Mouse (Mus musculus) CH12.LX (cell line): Measurements from ENCODE around the gene Pou3f1. TPM values are rescaled to one million over a fixed set of nuclear protein-coding genes. Genes with fewer than 3 reads are reported as not detected.

Experiments used
- DNase-seq: peaks from one replicate; pipeline ENCODE4 v3.0.0-alpha.2; 2013; ENCODE audit errors: extremely low read depth
- H3K27ac ChIP-seq: 2 replicates; pipeline ENCODE4 v1.5.1; 2012; ENCODE audit warnings: low read depth, mild to moderate bottlenecking, control low read depth, moderate library complexity; ENCODE audit not compliant: insufficient read depth
- H3K27me3 ChIP-seq: replicated peaks from 2 replicates; pipeline ENCODE3; 2012; ENCODE audit warnings: inconsistent platforms
- H3K36me3 ChIP-seq, 2 experiments: replicated peaks in 1 of 2; 2 replicates each; pipeline versions ENCODE3 to v1.6.1; 2012; ENCODE audit warnings: inconsistent platforms in 1 of 2, low read length in 1 of 2, mild to moderate bottlenecking in 1 of 2, mixed read lengths in 1 of 2, moderate library complexity in 1 of 2; ENCODE audit not compliant: control insufficient read depth in 1 of 2, insufficient read depth in 1 of 2
- H3K4me1 ChIP-seq, 2 experiments: 2 replicates each; pipeline ENCODE4 v1.6.1; 2012; ENCODE audit warnings: inconsistent platforms in 1 of 2, moderate library complexity in 1 of 2; ENCODE audit not compliant: insufficient read depth in 2 of 2, control insufficient read depth in 1 of 2
- H3K4me2 ChIP-seq: 2 replicates; pipeline ENCODE4 v1.6.1; 2012; ENCODE audit warnings: low read depth, mild to moderate bottlenecking, control low read depth; ENCODE audit not compliant: poor library complexity, insufficient read depth, severe bottlenecking
- H3K4me3 ChIP-seq, 3 experiments: fragments of 150-350 bp in 1 of 3; sonication (generic) in 1 of 3; replicated peaks in 1 of 3; 2 replicates each; pipeline versions ENCODE3 to v1.5.1; 2011 to 2012; ENCODE audit warnings: low read depth in 2 of 3, low read length in 2 of 3, mild to moderate bottlenecking in 2 of 3, moderate library complexity in 2 of 3, control low read depth in 1 of 3, improper control_type of control experiment in 1 of 3, inconsistent platforms in 1 of 3, mixed read lengths in 1 of 3; ENCODE audit not compliant: poor library complexity in 1 of 3
- H3K79me2 ChIP-seq: replicated peaks from 2 replicates; pipeline ENCODE4 v1.6.1; 2012; ENCODE audit warnings: mild to moderate bottlenecking, moderate library complexity; ENCODE audit not compliant: control insufficient read depth, poor library complexity, insufficient read depth, severe bottlenecking; ENCODE audit errors: extremely low read depth
- H3K9ac ChIP-seq: 2 replicates; pipeline ENCODE4 v1.6.1; 2012; ENCODE audit warnings: low read depth, mild to moderate bottlenecking, control low read depth, moderate library complexity; ENCODE audit not compliant: insufficient read depth
- H3K9me3 ChIP-seq: replicated peaks from 2 replicates; pipeline ENCODE3; 2012; ENCODE audit warnings: low read length, inconsistent platforms, mixed read lengths
- CHD2 ChIP-seq: IDR thresholded peaks from 2 replicates; pipeline ENCODE4 v1.6.1; 2011; ENCODE audit warnings: low read length, improper control_type of control experiment
- CTCF ChIP-seq, 2 experiments: IDR thresholded peaks in 1 of 2; conservative IDR thresholded peaks in 1 of 2; 2 replicates each; pipeline ENCODE4 v1.5.1; 2011 to 2012; ENCODE audit warnings: low read depth in 2 of 2, low read length in 2 of 2, improper control_type of control experiment in 1 of 2, inconsistent platforms in 1 of 2, mild to moderate bottlenecking in 1 of 2, moderate library complexity in 1 of 2
- E2F4 ChIP-seq: IDR thresholded peaks from 2 replicates; pipeline ENCODE4 v1.6.1; 2011; ENCODE audit warnings: low read depth, low read length, improper control_type of control experiment; ENCODE audit not compliant: insufficient replicate concordance
- GABPA ChIP-seq: IDR thresholded peaks from 2 replicates; pipeline ENCODE4 v1.6.1; 2012; ENCODE audit warnings: low read depth, low read length, improper control_type of control experiment, inconsistent platforms; ENCODE audit not compliant: insufficient replicate concordance
- IRF4 ChIP-seq: IDR thresholded peaks from 2 replicates; pipeline ENCODE4 v1.6.1; 2014; ENCODE audit warnings: low read depth, mild to moderate bottlenecking, inconsistent platforms, low read length, improper control_type of control experiment
- JUND ChIP-seq: conservative IDR thresholded peaks from 2 replicates; pipeline ENCODE4 v1.6.1; 2011; ENCODE audit warnings: low read depth, low read length, improper control_type of control experiment
- MAFK ChIP-seq: IDR thresholded peaks from 2 replicates; pipeline ENCODE4 v1.6.1; 2011; ENCODE audit warnings: low read length, improper control_type of control experiment; ENCODE audit not compliant: insufficient replicate concordance
- MAX ChIP-seq: IDR thresholded peaks from 2 replicates; pipeline ENCODE4 v1.6.1; 2011; ENCODE audit warnings: low read length, improper control_type of control experiment
- MXI1 ChIP-seq: IDR thresholded peaks from 2 replicates; pipeline ENCODE4 v1.6.1; 2011; ENCODE audit warnings: mild to moderate bottlenecking, low read depth, low read length, improper control_type of control experiment
- MYC ChIP-seq: IDR thresholded peaks from 2 replicates; pipeline ENCODE4 v1.6.1; 2011; ENCODE audit warnings: low read depth, mild to moderate bottlenecking, improper control_type of control experiment, low read length
- NELFE ChIP-seq: IDR thresholded peaks from 2 replicates; pipeline ENCODE4 v1.6.1; 2011; ENCODE audit warnings: low read depth, low read length, improper control_type of control experiment
- PAX5 ChIP-seq: IDR thresholded peaks from 2 replicates; pipeline ENCODE4 v1.6.1; 2012; ENCODE audit warnings: low read length, inconsistent platforms, mixed read lengths
- POLR2AphosphoS2 ChIP-seq: IDR thresholded peaks from 2 replicates; pipeline ENCODE4 v1.6.1; 2011; ENCODE audit warnings: low read depth, low read length, improper control_type of control experiment
- RAD21 ChIP-seq: IDR thresholded peaks from 2 replicates; pipeline ENCODE4 v1.6.1; 2011; ENCODE audit warnings: low read depth, mild to moderate bottlenecking, low read length, improper control_type of control experiment, moderate library complexity
- SIN3A ChIP-seq: IDR thresholded peaks from 2 replicates; pipeline ENCODE4 v1.6.1; 2012; ENCODE audit warnings: low read length, improper control_type of control experiment, inconsistent platforms
- SMC3 ChIP-seq: IDR thresholded peaks from 2 replicates; pipeline ENCODE4 v1.6.1; 2011; ENCODE audit warnings: low read depth, low read length, improper control_type of control experiment
- TBP ChIP-seq: conservative IDR thresholded peaks from 2 replicates; pipeline ENCODE4 v1.6.1; 2011; ENCODE audit warnings: low read depth, low read length, improper control_type of control experiment
- TCF12 ChIP-seq: IDR thresholded peaks from 2 replicates; pipeline ENCODE4 v1.6.1; 2014; ENCODE audit warnings: low read depth, mild to moderate bottlenecking, inconsistent platforms, low read length, improper control_type of control experiment
- USF2 ChIP-seq: conservative IDR thresholded peaks from 2 replicates; pipeline ENCODE4 v1.6.1; 2011; ENCODE audit warnings: low read depth, low read length, improper control_type of control experiment
- ZMIZ1 ChIP-seq: IDR thresholded peaks from 2 replicates; pipeline ENCODE4 v1.6.1; 2012; ENCODE audit warnings: low read depth, mild to moderate bottlenecking, inconsistent platforms, low read length, improper control_type of control experiment
- ZNF384 ChIP-seq: IDR thresholded peaks from 2 replicates; pipeline ENCODE4 v1.6.1; 2012; ENCODE audit warnings: low read depth, low read length, improper control_type of control experiment, inconsistent platforms
- dilution Hi-C: fragments of 300-500 bp; cut with MboI; formaldehyde crosslinking; loops from 2 replicates; pipeline ENCODE4 v1.14.3; 2020; ENCODE audit warnings: low sequenced_read_pairs; ENCODE audit not compliant: extremely low pct_unique_long_range_greater_than_20kb, extremely low pct_ligation_motif_present
- in situ Hi-C: fragments of 300-500 bp; cut with MboI; formaldehyde crosslinking; loops from 3 replicates; pipeline ENCODE4 v1.14.3; 2019; ENCODE audit warnings: low sequenced_read_pairs, low pct_ligation_motif_present, low pct_unique_long_range_greater_than_20kb, mixed read lengths
- polyA plus RNA-seq: library from polyadenylated mRNA; unstranded; fragments of >175 nt; gene quantifications from 2 replicates; pipeline ENCODE4 v1.2.1, GENCODE M21; 2012; ENCODE audit warnings: low read depth; ENCODE audit not compliant: insufficient read length
- total RNA-seq, 2 experiments: library from RNA; depleted of rRNA; stranded (reverse); fragments of 300-350 nt in 1 of 2; fragments of >200 nt in 1 of 2; gene quantifications; 2 replicates each; pipeline ENCODE4 v1.2.3; 2012 to 2014

Pou3f1 gene
- total and polyA plus RNA-seq, 3 experiments: not detected

- H3K9me3 ChIP-seq: no peaks in the 10 kb centered on the region
- TF ChIP-seq PAX5: no peak
- TF ChIP-seq IRF4: peak; percentile 10; the same call in 1 of the 2 replicates
- peak; percentile 66 for TF ChIP-seq SMC3
- TF ChIP-seq RAD21: peak; percentile 83
- no peak for TF ChIP-seq TBP
- peak; percentile 97 for TF ChIP-seq ZNF384
- TF ChIP-seq SIN3A: no peak
- peak; percentile 67 to 82 for TF ChIP-seq CTCF (conservative IDR thresholded peaks at IDR 0.05 in 1 of 2, IDR thresholded peaks at IDR 0.05 in 1 of 2; ENCODE audit: low read depth in 2 of 2, low read length in 2 of 2)
- no peak for TF ChIP-seq ZMIZ1
- TF ChIP-seq E2F4: no peak
- peaks cover 14 to 36% of the 10 kb centered on the region in 2 experiments for H3K4me1 ChIP-seq
- H3K4me2 ChIP-seq: no peak overlapping the region
- dilution Hi-C loops (no loop called here), in situ Hi-C loops (loop anchor here (10.0 kb wide), 2 partner anchors 450 to 730 kb away; no protein-coding TSS in a partner anchor)
- peak; percentile 67 for DNase-seq
- H3K36me3 ChIP-seq: peaks cover 24 to 51% of the 10 kb centered on the region in 2 experiments
- no peak overlapping the region for H3K9ac ChIP-seq
- no peaks in the 10 kb centered on the region for H3K27me3 ChIP-seq
- H3K79me2 ChIP-seq: no peaks in the 10 kb centered on the region
- H3K27ac ChIP-seq: no peak overlapping the region
- no peak overlapping the region for H3K4me3 ChIP-seq
These were observed 18.4 kb downstream of the Pou3f1 start for GRCm38 (mm10) chr4:124675037-124675436.

- TF ChIP-seq JUND: no peak
- TF ChIP-seq MAX: no peak
- TF ChIP-seq CHD2: no peak
- peak; percentile 52; the same call in 1 of the 2 replicates for TF ChIP-seq POLR2AphosphoS2
- no peak for TF ChIP-seq ZNF384
These were observed 19.4 kb downstream of the Pou3f1 start for GRCm38 (mm10) chr4:124675958-124676357.

GRCm38 (mm10) chr4:124682270-124682669 is 25.7 kb downstream of the Pou3f1 start:
- H3K9me3 ChIP-seq: no peaks in the 10 kb centered on the region
- dilution Hi-C loops (no loop called here), in situ Hi-C loops (no loop called here)
- H3K4me3 ChIP-seq: no peak overlapping the region
- H3K9ac ChIP-seq: no peak overlapping the region
- H3K27me3 ChIP-seq: no peaks in the 10 kb centered on the region
- peaks cover 24% of the 10 kb centered on the region for H3K79me2 ChIP-seq
- H3K4me2 ChIP-seq: no peak overlapping the region
- peaks cover 0 to 4% of the 10 kb centered on the region in 2 experiments; a peak in 1 of 4 replicates for H3K4me1 ChIP-seq
- TF ChIP-seq RAD21 (peak; percentile 64), TCF12 (no peak), GABPA (no peak), CTCF (conservative IDR thresholded peaks at IDR 0.05 in 1 of 2, IDR thresholded peaks at IDR 0.05 in 1 of 2; ENCODE audit: low read depth in 2 of 2, low read length in 2 of 2) (peak; percentile 21 to 70; a peak in 3 of 4 replicates), SMC3 (peak; percentile 32), MXI1 (peak; percentile 54; the same call in 1 of the 2 replicates), POLR2AphosphoS2 (no peak), MYC (peak; percentile 86), NELFE (no peak), MAX (peak; percentile 82), MAFK (no peak), USF2 (no peak)
- DNase-seq: no peak
- H3K27ac ChIP-seq: no peak overlapping the region
- peaks cover 75 to 94% of the 10 kb centered on the region in 2 experiments for H3K36me3 ChIP-seq

More at GRCm38 (mm10) chr4:124675958-124676357, 19.4 kb downstream of the Pou3f1 start:
- H3K27me3 ChIP-seq: no peaks in the 10 kb centered on the region
- no peaks in the 10 kb centered on the region for H3K79me2 ChIP-seq
- no peak overlapping the region for H3K4me3 ChIP-seq
- H3K27ac ChIP-seq: no peak overlapping the region
- no peak overlapping the region for H3K9ac ChIP-seq
- H3K36me3 ChIP-seq: peaks cover 34 to 60% of the 10 kb centered on the region in 2 experiments
- H3K9me3 ChIP-seq: no peaks in the 10 kb centered on the region
- H3K4me2 ChIP-seq: no peak overlapping the region
- in situ Hi-C loops (loop anchor here (10.0 kb wide), 2 partner anchors 451 to 731 kb away; no protein-coding TSS in a partner anchor), dilution Hi-C loops (no loop called here)
- no peak for DNase-seq
- peaks cover 11 to 28% of the 10 kb centered on the region in 2 experiments for H3K4me1 ChIP-seq
